20 mouse cellular contexts compared by ENCODE assay signal in the genomic region with DNA sequence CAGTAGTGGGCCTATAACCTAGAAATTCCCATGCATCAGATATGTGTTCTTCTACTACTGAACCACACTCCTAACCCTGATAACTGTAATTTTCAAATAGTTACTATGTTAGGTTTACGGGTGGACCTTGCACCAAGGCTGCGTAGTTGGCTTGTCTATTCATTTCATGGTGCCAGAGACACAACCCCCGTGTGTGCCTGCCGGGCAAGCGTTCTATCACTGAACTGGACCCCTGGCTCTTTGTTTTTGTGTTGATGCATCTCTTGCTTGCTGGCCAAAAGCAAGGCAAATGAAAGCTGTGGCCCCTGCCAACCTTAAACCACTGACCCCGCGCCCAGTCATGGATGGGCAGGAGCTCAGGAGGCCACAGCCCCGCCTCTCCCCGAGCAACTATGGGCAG. TPM values are rescaled to one million over a fixed set of nuclear protein-coding genes. Genes with fewer than 3 reads are reported as not detected.
"Had no signal": no experiment of that assay in that cellular context is flagged by ENCODE, and none has a peak within 500 bp of the region (broad histone marks: within the 10 kb centered on the region; RNA-seq: fewer than 3 reads in every experiment).

No protein-coding gene starts in this region.

- H3K27ac ChIP-seq: liver, embryonic 15.5 days; lung, embryonic 15.5 days; macrophage; midbrain, embryonic 13.5 days; midbrain, embryonic 15.5 days; neural tube, embryonic 12.5 days; stomach, embryonic 15.5 days; stomach, postnatal 0 days had no signal

- H3K4me1 ChIP-seq: liver, embryonic 15.5 days; lung, embryonic 15.5 days; midbrain, embryonic 13.5 days; midbrain, embryonic 15.5 days; neural tube, embryonic 12.5 days; stomach, embryonic 15.5 days had no signal

- H3K9me3 ChIP-seq: liver, embryonic 15.5 days; lung, embryonic 15.5 days; midbrain, embryonic 13.5 days; midbrain, embryonic 15.5 days; neural tube, embryonic 12.5 days; stomach, embryonic 15.5 days had no signal

- H3K27me3 ChIP-seq: lung, embryonic 15.5 days; midbrain, embryonic 13.5 days; midbrain, embryonic 15.5 days; neural tube, embryonic 12.5 days; stomach, embryonic 15.5 days had no signal

- H3K4me3 ChIP-seq: liver, embryonic 15.5 days; lung, embryonic 15.5 days; midbrain, embryonic 13.5 days; midbrain, embryonic 15.5 days; neural tube, embryonic 12.5 days; stomach, embryonic 15.5 days had no signal

- DNase-seq: liver, postnatal 0 days; lung, adult 2 months; lung, postnatal 14 days; lung, postnatal 36 days; right cerebral cortex, postnatal 14 days; thymus, postnatal 25 days; thymus, postnatal 4 days had no signal

- ATAC-seq: liver, postnatal 0 days; lung, postnatal 0 days; midbrain, embryonic 13.5 days; midbrain, embryonic 15.5 days had no signal

- H3K36me3 ChIP-seq: liver, embryonic 15.5 days; lung, embryonic 15.5 days; midbrain, embryonic 13.5 days; midbrain, embryonic 15.5 days; neural tube, embryonic 12.5 days; stomach, embryonic 15.5 days had no signal

RNA-seq across cellular contexts. Expression of a gene that starts 6.2 kb away (rescaled TPM):
- polyA plus RNA-seq: midbrain, embryonic 11.5 days had no signal

RNA-seq across cellular contexts. Expression of a gene that starts 18.0 kb away (rescaled TPM):
- total RNA-seq: megakaryocyte progenitor cell, adult 5-6 weeks; neutrophil, adult 5-6 weeks had no signal

RNA-seq across cellular contexts. Expression of a gene that starts 24.3 kb away (rescaled TPM):
- total RNA-seq: monocyte, adult 5-6 weeks; neutrophil, adult 5-6 weeks had no signal

RNA-seq across cellular contexts. Expression of a gene that starts 29.7 kb away (rescaled TPM):
- total RNA-seq: monocyte, adult 5-6 weeks had no signal
